Mouse (Mus musculus): ENCODE measurements at regions not wholly inside any gene's neighbourhood (a gene's known extent, or its start where the extent isn't known, plus 50 kb on each side); places are given as distances from the start of the nearest gene placed in this dataset.

GRCm38 (mm10) chr4:52666768-52667480 is 70.8 kb downstream of the Toporsl start:
- in situ Hi-C loops (cut with MboI, MseI), result no loop called here

GRCm38 (mm10) chr4:52709563-52709962 is 104.8 kb upstream of the Olfr275 start:
- in situ Hi-C loops (cut with MboI, MseI), result loop anchor here in 1 of 2 experiments (10.0 kb wide), 1 partner anchor 955 kb away; no protein-coding TSS in a partner anchor

GRCm38 (mm10) chr4:52726203-52726602 is 88.2 kb upstream of the Olfr275 start:
- in situ Hi-C loops (cut with MboI, MseI), result no loop called here

- in situ Hi-C loops (cut with MboI, MseI), result no loop called here
Measured at GRCm38 (mm10) chr4:52726625-52727297, 87.6 kb upstream of the Olfr275 start.

GRCm38 (mm10) chr4:52733141-52733540 is 81.3 kb upstream of the Olfr275 start:
- in situ Hi-C loops (cut with MboI, MseI), result no loop called here

GRCm38 (mm10) chr4:52739543-52740474 is 74.6 kb upstream of the Olfr275 start:
- in situ Hi-C loops (cut with MboI, MseI), result no loop called here

GRCm38 (mm10) chr4:52752838-52753509 is 61.4 kb upstream of the Olfr275 start:
- in situ Hi-C loops (cut with MboI, MseI), result no loop called here
